Mouse (Mus musculus) lung, postnatal 0 days (tissue): ENCODE measurements at regions not wholly inside any gene's neighbourhood (a gene's known extent, or its start where the extent isn't known, plus 50 kb on each side); places are given as distances from the start of the nearest gene placed in this dataset.

Source experiments
- ATAC-seq: fragments of 200-750 bp; cut with Nextera tagmentation; 2 replicates; pipeline ENCODE4 v1.8.0; 2017; ENCODE audit warnings: moderate library complexity
- DNase-seq: peaks from one replicate; pipeline ENCODE4 v3.0.0-alpha.2; 2016; ENCODE audit warnings: low spot score
- H3K27ac ChIP-seq: fragments of 300-500 bp; sonication (generic); 2 replicates; pipeline ENCODE4 v1.5.1; 2014; ENCODE audit warnings: antibody characterized with exemption, mild to moderate bottlenecking, low read length, mixed read lengths
- H3K27me3 ChIP-seq: fragments of 300-500 bp; sonication (generic); replicated peaks from 2 replicates; pipeline ENCODE4 v1.6.1; 2014; ENCODE audit warnings: low read length, mixed read lengths; ENCODE audit not compliant: insufficient read depth
- H3K36me3 ChIP-seq: fragments of 300-500 bp; sonication (generic); 2 replicates; pipeline ENCODE4 v1.6.1; 2014; ENCODE audit warnings: low read length, mixed read lengths; ENCODE audit not compliant: insufficient read depth
- H3K4me1 ChIP-seq: fragments of 300-500 bp; sonication (generic); 2 replicates; pipeline ENCODE4 v1.6.1; 2014; ENCODE audit warnings: antibody characterized with exemption, low read depth, low read length, mixed read lengths; ENCODE audit not compliant: insufficient read depth
- H3K4me2 ChIP-seq: fragments of 300-500 bp; sonication (generic); replicated peaks from 2 replicates; pipeline ENCODE4 v1.6.1; 2014; ENCODE audit warnings: low read depth, mild to moderate bottlenecking, low read length, moderate library complexity, mixed read lengths
- H3K4me3 ChIP-seq: fragments of 300-500 bp; sonication (generic); 2 replicates; pipeline ENCODE4 v1.5.1; 2014; ENCODE audit warnings: low read depth, low read length
- H3K9ac ChIP-seq: fragments of 300-500 bp; sonication (generic); replicated peaks from 2 replicates; pipeline ENCODE4 v1.6.1; 2014; ENCODE audit warnings: low read depth, mild to moderate bottlenecking
- H3K9me3 ChIP-seq: fragments of 300-500 bp; sonication (generic); 2 replicates; pipeline ENCODE4 v1.6.1; 2016; ENCODE audit warnings: low read length, mixed read lengths
- CTCF ChIP-seq: IDR thresholded peaks from 2 replicates; pipeline ENCODE4 v1.5.1; 2016; ENCODE audit warnings: antibody characterized with exemption, mild to moderate bottlenecking
- EP300 ChIP-seq: IDR thresholded peaks from 2 replicates; pipeline ENCODE4 v1.6.1; 2016; ENCODE audit warnings: antibody characterized with exemption, mild to moderate bottlenecking, control low read depth
- WGBS: fragments of 180-500 bp; shearing (Covaris S2); extraction: QIAGEN DNeasy Blood & Tissue Kit; methylation state at CpG from one replicate; pipeline ENCODE4 v1.1.7; 2014; 5-methylcytosine and 5-hydroxymethylcytosine counted together

GRCm38 (mm10) chr11:6734746-6735430, 76.6 kb downstream of the Ramp3 start:
- no peak for ATAC-seq
- H3K27ac ChIP-seq, result no peak overlapping the region
- no peak overlapping the region for H3K9ac ChIP-seq
- no peak overlapping the region for H3K4me3 ChIP-seq
- no peaks in the 10 kb centered on the region for H3K9me3 ChIP-seq
- 82% methylated on average over 7 of the region's 7 CpGs for WGBS
- no peak for TF ChIP-seq EP300
- TF ChIP-seq CTCF, result no peak
- H3K4me2 ChIP-seq, result no peak overlapping the region
- H3K27me3 ChIP-seq, result no peaks in the 10 kb centered on the region
- H3K36me3 ChIP-seq, result no peaks in the 10 kb centered on the region
- no peaks in the 10 kb centered on the region for H3K4me1 ChIP-seq
- no peak for DNase-seq

DNA sequence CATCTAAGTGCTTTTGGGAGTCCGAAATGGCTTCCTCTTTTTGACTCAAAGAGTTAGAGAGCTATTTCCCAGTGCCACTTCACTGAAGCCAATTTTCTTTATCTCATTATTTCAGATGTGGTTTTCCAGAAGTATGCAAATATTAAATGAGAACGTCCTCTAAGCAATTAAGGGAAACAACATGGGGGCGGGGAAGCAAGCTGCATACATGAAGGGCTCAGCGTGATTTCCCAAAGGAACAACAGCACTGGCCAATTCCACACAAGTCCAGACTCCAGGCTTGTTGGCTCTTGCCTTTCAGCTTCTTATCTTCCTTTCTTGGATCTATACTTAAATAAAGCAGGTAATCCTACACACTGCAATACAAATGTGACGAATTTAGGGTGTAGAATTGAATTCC, 73.2 kb downstream of the Ramp3 start:
- Histone ChIP-seq H3K4me1 (no peaks in the 10 kb centered on the region), H3K4me2 (no peak overlapping the region), H3K27ac (no peak overlapping the region), H3K27me3 (no peaks in the 10 kb centered on the region), H3K9me3 (no peaks in the 10 kb centered on the region), H3K4me3 (no peak overlapping the region), H3K36me3 (no peaks in the 10 kb centered on the region), H3K9ac (no peak overlapping the region)
- no peak for TF ChIP-seq EP300
- TF ChIP-seq CTCF, result no peak
- ATAC-seq, result no peak
- 66% methylated on average over 5 of the region's 5 CpGs for WGBS
- no peak for DNase-seq
